Mouse (Mus musculus): ENCODE measurements around the gene Gm28042. TPM values are rescaled to one million over a fixed set of nuclear protein-coding genes. Genes with fewer than 3 reads are reported as not detected.

Gene Gm28042
- polyA plus RNA-seq, 1 experiment from 2014 or later = 3.8 TPM

Small RNA genes within 50 kb of the gene (microRNA-seq; reads per million reads assigned to microRNA genes)
- gene Mir7665 = not detected

Other genes starting within 250 kb of the Gm28042 start
- gene Rpap1, start 240.0 kb upstream of the Gm28042 start, polyA plus RNA-seq (2014; fragmentation: Nextera tagmentation; extraction: Ambion mirVana) = 23.5 and 26.6 TPM in 2 replicates
- 19.0 and 20.0 TPM in 2 replicates for gene Tyro3, start 229.8 kb upstream of the Gm28042 start, polyA plus RNA-seq (2014; fragmentation: Nextera tagmentation; extraction: Ambion mirVana)
- 31.0 and 36.3 TPM in 2 replicates for gene Mga, start 130.3 kb upstream of the Gm28042 start, polyA plus RNA-seq (2014; fragmentation: Nextera tagmentation; extraction: Ambion mirVana)
- gene Mapkbp1, start 54.8 kb upstream of the Gm28042 start, polyA plus RNA-seq (2014; fragmentation: Nextera tagmentation; extraction: Ambion mirVana) = 3.0 and 3.7 TPM in 2 replicates
- 24.9 and 28.9 TPM in 2 replicates for gene Jmjd7, start within 50 bp of the Gm28042 start, polyA plus RNA-seq (2014; fragmentation: Nextera tagmentation; extraction: Ambion mirVana)
- gene Pla2g4b, start 5.9 kb downstream of the Gm28042 start, polyA plus RNA-seq (2014; fragmentation: Nextera tagmentation; extraction: Ambion mirVana) = 1.4 and 1.6 TPM in 2 replicates
- 17.4 and 17.8 TPM in 2 replicates for gene Ehd4, start 127.1 kb downstream of the Gm28042 start, polyA plus RNA-seq (2014; fragmentation: Nextera tagmentation; extraction: Ambion mirVana)
- 0.05 and 0.12 TPM in 2 replicates for gene Pla2g4e, start 217.8 kb downstream of the Gm28042 start, polyA plus RNA-seq (2014; fragmentation: Nextera tagmentation; extraction: Ambion mirVana)